Mouse (Mus musculus) testis, adult 2 months (tissue): ENCODE data around the gene Prune2.

Experiments
- CTCF ChIP-seq: fragments of 200-500 bp; IDR thresholded peaks from 2 replicates; pipeline ENCODE4 v1.5.1; 2012; ENCODE audit warnings: low read depth, mild to moderate bottlenecking, inconsistent platforms, low read length, moderate library complexity; ENCODE audit not compliant: control insufficient read depth, insufficient read depth, insufficient replicate concordance
- POLR2A ChIP-seq: fragments of 200-500 bp; IDR thresholded peaks from 2 replicates; pipeline ENCODE4 v1.6.1; 2012; ENCODE audit warnings: low read depth, mild to moderate bottlenecking, inconsistent platforms, low read length, moderate library complexity; ENCODE audit not compliant: control insufficient read depth

DNA sequence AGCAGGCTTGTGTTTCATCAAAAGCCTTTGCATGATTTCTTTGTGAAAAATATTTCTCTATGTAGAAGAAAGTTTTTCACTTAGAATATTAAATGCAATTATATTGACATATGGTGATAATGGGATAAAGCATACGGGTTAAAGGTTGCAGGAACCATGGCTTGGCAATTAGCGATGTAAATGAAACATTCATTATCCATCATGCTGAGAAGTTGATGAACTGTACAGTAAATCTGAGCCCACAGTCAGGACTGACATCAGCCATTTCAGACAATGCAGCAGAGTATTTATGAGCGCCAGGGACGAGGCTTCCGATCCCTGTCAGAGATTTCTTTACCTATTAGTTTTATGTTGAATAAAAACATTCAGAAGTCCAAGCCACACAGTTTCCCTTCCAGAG is 104.2 kb downstream of the Prune2 start:
- no peak for TF ChIP-seq CTCF
- no peak for TF ChIP-seq POLR2A
